Mouse (Mus musculus) limb, embryonic 10.5 days (tissue): ENCODE data around the gene Vars2. TPM values are rescaled to one million over a fixed set of nuclear protein-coding genes. Genes with fewer than 3 reads are reported as not detected.

ENCODE experiments used
- DNase-seq: peaks from one replicate; pipeline ENCODE4 v3.0.0-alpha.2; 2017; ENCODE audit warnings: low spot score
- H3K27ac ChIP-seq: fragments of 300-500 bp; sonication (generic); 2 replicates; pipeline ENCODE4 v1.5.1; 2016; ENCODE audit warnings: mild to moderate bottlenecking
- H3K27me3 ChIP-seq: fragments of 300-500 bp; sonication (generic); 2 replicates; pipeline ENCODE4 v1.6.1; 2016; ENCODE audit warnings: low read depth, mild to moderate bottlenecking; ENCODE audit not compliant: poor library complexity, severe bottlenecking
- H3K36me3 ChIP-seq: fragments of 300-500 bp; sonication (generic); 2 replicates; pipeline ENCODE4 v1.6.1; 2016; ENCODE audit warnings: mild to moderate bottlenecking, moderate library complexity
- H3K4me1 ChIP-seq: fragments of 300-500 bp; sonication (generic); 2 replicates; pipeline ENCODE4 v1.6.1; 2016
- H3K4me3 ChIP-seq: fragments of 300-500 bp; sonication (generic); 2 replicates; pipeline ENCODE4 v1.5.1; 2016; ENCODE audit warnings: mild to moderate bottlenecking, moderate library complexity
- H3K9me3 ChIP-seq: fragments of 300-500 bp; sonication (generic); replicated peaks from 2 replicates; pipeline ENCODE4 v1.6.1; 2016; ENCODE audit warnings: mild to moderate bottlenecking
- whole genome bisulfite sequencing: fragments of 180-500 bp; shearing (Covaris S2); methylation state at CpG from one replicate; pipeline ENCODE4 v1.1.7; 2016; 5-methylcytosine and 5-hydroxymethylcytosine counted together
- polyA plus RNA-seq: library from polyadenylated mRNA; unstranded; fragments of >200 nt; fragmentation: Nextera tagmentation; extraction: Ambion mirVana; gene quantifications from 2 replicates; pipeline ENCODE4 v1.2.1, GENCODE M21; 2016

The Vars2 gene
- polyA plus RNA-seq, 1 experiment from 2014 or later, result 21.1 TPM

DNA sequence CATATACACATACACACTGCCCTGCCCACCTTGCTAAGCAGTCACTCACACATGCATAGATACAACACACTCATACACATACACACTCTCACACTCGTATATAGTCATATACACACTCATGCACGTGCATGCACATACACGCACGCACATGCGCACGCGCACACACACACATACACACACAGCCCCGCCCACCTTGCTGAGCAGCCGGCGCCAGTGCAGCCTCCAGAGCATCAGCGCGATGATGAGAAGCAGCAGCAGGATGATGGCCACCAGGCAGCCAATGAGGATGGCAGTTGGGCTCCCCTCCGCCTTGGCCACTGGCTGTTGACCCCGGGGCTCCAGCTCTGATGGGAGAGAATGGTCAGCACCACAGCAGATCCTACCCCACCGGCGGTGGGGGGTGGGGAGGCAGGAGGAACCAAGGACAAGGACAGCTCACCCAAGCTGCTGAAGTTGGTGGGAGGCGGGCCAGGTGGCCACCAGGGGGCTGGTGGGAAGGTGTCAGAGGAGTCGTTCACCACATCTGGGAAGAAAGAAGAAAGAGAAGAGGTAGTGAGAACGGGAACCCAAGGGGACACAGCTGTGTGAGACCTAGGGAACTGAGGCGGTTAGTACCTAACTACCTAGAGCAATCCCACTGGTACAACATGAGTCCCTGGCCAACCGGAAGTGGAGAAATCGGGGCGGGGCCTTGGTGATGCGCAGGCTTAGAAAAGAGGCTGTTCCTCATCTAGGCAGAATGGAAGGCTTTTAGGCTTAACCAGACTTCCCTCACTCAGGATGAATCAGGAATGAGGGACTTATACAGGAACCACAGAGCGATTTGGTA is 21.2 kb upstream of the Vars2 start:
- peaks cover 4% of the 10 kb centered on the region; the same call in 1 of the 2 replicates for H3K4me1 ChIP-seq
- DNase-seq, result no peak
- H3K9me3 ChIP-seq, result no peaks in the 10 kb centered on the region
- H3K36me3 ChIP-seq, result peaks cover 87% of the 10 kb centered on the region
- H3K27ac ChIP-seq, result no peak overlapping the region
- H3K4me3 ChIP-seq, result no peak overlapping the region
- H3K27me3 ChIP-seq, result peaks cover 23% of the 10 kb centered on the region
- 83% methylated on average over 25 of the region's 25 CpGs for WGBS

DNA sequence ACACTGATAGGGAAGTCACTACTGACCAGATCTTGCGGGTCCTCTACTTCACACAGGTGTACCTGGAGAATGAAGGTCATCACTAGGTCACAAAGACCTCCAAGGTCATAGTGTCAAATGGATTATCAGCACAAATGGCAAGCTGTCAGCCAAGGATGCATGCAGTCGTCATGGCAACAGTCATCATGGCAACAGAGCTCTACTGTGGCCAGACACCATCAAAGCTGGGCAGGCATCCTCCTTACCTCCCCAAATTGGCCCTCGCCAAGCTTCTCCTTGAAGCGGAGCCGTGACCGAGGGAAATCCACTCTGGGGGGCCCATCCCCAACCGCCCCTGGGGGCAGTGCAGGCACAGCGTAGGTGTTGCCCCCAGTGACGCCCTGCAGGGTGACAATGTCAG is 17.7 kb upstream of the Vars2 start:
- peaks cover 4% of the 10 kb centered on the region; the same call in 1 of the 2 replicates for H3K4me1 ChIP-seq
- 76% methylated on average over 9 of the region's 9 CpGs for WGBS
- H3K27ac ChIP-seq, result no peak overlapping the region
- H3K36me3 ChIP-seq, result peaks cover 76% of the 10 kb centered on the region
- no peak overlapping the region for H3K4me3 ChIP-seq
- no peaks in the 10 kb centered on the region for H3K9me3 ChIP-seq
- H3K27me3 ChIP-seq, result peaks cover 23% of the 10 kb centered on the region
- no peak for DNase-seq

DNA sequence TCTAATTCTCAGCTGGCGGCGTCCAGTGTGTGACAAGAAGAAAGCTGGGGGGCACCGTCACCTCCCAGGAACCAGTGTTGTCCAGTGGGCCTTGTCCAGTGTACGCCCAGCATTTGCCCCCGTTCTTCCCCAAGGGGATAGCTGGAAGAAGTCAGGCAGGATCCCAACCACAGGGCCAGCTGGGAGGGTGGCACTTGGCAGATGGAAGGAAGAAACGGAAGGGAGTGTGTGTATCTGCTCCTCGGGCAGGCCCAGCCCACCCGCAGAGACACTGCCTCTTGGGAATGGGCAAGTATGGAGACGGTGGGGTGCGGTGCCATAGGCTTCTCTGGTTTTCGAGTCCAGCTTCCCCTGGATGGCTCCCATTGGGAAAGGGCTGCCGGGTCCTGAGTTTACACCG is 14.6 kb upstream of the Vars2 start:
- WGBS, result 90% methylated on average over 13 of the region's 13 CpGs
- no peak for DNase-seq
- no peak overlapping the region for H3K27ac ChIP-seq
- H3K36me3 ChIP-seq, result peaks cover 46% of the 10 kb centered on the region
- peaks cover 4% of the 10 kb centered on the region; the same call in 1 of the 2 replicates for H3K4me1 ChIP-seq
- H3K4me3 ChIP-seq, result no peak overlapping the region
- peaks cover 18% of the 10 kb centered on the region for H3K27me3 ChIP-seq
- H3K9me3 ChIP-seq, result no peaks in the 10 kb centered on the region

DNA sequence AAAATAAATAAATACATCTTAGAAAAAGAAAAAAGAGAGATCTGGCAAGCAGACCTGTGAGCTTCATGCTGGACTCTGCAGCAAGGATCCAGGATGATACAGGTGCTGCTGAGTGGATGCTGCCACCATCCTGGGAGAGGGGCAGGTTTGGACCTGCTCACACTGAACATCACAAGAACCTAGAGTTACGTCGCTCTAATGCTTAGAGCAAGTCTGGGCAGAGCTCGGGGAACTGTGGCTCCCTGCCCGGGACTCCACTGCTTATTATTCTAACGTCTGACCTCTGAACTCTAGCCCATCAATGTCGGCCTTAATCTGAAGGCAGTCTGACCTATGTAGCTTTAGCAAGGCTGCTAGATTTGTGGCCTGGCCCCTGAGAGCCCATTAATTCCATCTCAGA is 13.2 kb upstream of the Vars2 start:
- 43% methylated on average over 6 of the region's 6 CpGs for WGBS

DNA sequence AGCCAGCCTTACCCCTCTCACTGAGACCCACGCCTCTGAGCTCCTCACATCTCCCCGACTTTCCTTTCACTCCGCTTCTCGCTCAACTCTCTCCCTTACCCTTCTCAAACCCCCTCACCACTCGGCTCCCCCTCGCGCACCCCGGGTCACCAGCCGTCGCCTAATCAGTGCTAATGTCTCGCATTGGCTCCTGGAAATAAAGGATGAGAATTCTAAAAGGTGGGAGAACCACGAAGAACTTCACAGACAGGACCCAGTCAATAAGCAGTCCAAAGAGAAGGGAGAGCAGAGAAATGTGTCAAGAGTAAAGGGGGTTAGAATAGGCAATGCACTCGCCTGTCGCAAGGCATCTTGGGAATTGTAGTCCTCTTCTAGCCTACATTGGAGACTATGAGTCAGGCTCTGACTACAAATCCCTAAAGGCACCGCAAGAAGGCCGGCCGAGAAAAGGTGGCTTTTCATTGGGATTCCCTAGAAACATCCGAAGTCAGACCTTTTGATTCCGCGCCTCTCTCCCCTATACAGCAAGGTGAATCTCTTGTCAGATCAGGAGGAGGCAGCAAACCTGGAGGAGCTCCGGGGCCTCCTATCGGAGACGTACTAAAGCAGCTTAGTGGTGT is 6.1 kb upstream of the Vars2 start, which contains the start of gene Gtf2h4:
Gene Gtf2h4, minus strand, starts transcription at position 324 of the 620 bp plus-strand sequence.
- peak; percentile 81 for DNase-seq
- peak within 1 kb of the TSS; percentile 86 for H3K4me3 ChIP-seq
- WGBS, result 3% methylated on average over 23 of the region's 23 CpGs
- H3K27me3 ChIP-seq, result no peaks in the 10 kb centered on the region
- H3K27ac ChIP-seq, result peak within 1 kb of the TSS; percentile 82
- H3K4me1 ChIP-seq, result peaks cover 10% of the 10 kb centered on the region
- H3K9me3 ChIP-seq, result no peaks in the 10 kb centered on the region
- H3K36me3 ChIP-seq, result peaks cover 26% of the 10 kb centered on the region

More for the DNA sequence above, 13.2 kb upstream of the Vars2 start:
- no peak for DNase-seq
- H3K27ac ChIP-seq, result no peak overlapping the region
- H3K9me3 ChIP-seq, result no peaks in the 10 kb centered on the region
- H3K4me3 ChIP-seq, result no peak overlapping the region
- H3K27me3 ChIP-seq, result peaks cover 4% of the 10 kb centered on the region
- no peaks in the 10 kb centered on the region for H3K4me1 ChIP-seq
- H3K36me3 ChIP-seq, result peaks cover 34% of the 10 kb centered on the region

DNA sequence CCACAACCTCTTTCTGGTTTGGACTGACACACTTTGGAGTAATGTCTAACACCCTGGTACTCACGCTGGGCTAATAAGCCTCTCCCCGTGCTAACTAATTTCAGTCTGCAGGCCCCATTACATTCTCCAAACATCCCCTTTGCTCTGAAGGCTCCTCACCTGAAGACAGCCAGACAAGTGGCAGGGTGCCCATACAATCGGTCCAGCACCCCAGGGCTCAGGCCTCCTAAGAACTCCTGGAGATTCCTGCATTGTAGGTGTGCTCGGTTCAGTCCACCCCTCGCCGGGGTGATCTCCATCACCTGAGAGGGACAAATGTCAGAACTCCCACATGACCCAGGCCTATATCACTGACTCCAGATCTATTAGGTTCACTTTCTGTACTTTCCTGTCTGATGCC is 5.1 kb upstream of the Vars2 start:
- no peak for DNase-seq
- peak overlapping the region; percentile 86 for H3K4me3 ChIP-seq
- peaks cover 26% of the 10 kb centered on the region for H3K36me3 ChIP-seq
- H3K27me3 ChIP-seq, result no peaks in the 10 kb centered on the region
- no peaks in the 10 kb centered on the region for H3K9me3 ChIP-seq
- no peak overlapping the region for H3K27ac ChIP-seq
- WGBS, result 88% methylated on average over 6 of the region's 6 CpGs
- H3K4me1 ChIP-seq, result peaks cover 18% of the 10 kb centered on the region

DNA sequence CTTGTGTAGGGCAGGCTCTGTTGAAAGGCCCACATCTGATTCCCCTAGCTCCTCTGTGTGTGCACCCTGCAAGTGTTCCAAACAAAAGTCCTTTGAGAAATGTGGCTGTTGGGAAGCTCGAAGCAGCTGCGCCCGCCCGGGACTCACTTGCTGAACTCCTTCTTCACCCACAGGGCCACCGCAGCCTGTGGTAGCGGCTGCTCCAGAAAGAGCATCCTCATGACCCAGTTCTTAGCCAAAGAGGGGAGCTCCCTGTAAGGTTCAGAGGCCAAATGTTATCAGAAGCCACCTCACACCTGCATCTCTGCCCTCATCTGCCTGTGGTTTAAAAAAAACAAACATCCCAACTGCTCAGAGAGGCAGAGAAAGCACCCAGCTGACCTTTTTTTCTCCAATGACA is 4.5 kb upstream of the Vars2 start:
- H3K4me3 ChIP-seq, result no peak overlapping the region
- DNase-seq, result no peak
- H3K36me3 ChIP-seq, result peaks cover 26% of the 10 kb centered on the region
- no peak overlapping the region for H3K27ac ChIP-seq
- no peaks in the 10 kb centered on the region for H3K9me3 ChIP-seq
- no peaks in the 10 kb centered on the region for H3K27me3 ChIP-seq
- WGBS, result 95% methylated on average over 6 of the region's 6 CpGs
- peaks cover 21% of the 10 kb centered on the region for H3K4me1 ChIP-seq

DNA sequence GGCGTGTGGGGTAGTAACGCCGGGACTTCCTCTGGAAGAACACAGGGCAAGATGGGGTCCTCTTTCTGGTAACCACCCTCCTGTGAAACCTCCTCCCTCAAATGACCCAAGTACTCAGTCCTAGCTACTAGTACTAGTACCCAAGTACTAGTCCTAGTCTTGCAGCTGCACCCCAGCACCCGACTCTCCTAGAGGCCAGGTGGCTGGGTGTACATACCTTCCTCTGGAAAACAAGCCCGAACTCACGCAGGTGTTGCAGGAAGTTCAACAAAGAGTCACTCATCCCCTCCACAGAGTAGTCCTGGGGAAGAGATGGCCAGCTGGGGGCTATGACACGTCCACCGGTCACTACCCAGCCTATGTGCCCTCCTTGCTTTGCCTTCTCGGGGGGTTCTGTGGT is 2.3 kb upstream of the Vars2 start:
- Histone ChIP-seq H3K27me3 (no peaks in the 10 kb centered on the region), H3K4me3 (no peak overlapping the region), H3K4me1 (peaks cover 30% of the 10 kb centered on the region), H3K27ac (no peak overlapping the region), H3K9me3 (no peaks in the 10 kb centered on the region), H3K36me3 (peaks cover 38% of the 10 kb centered on the region)
- DNase-seq, result no peak
- 95% methylated on average over 9 of the region's 9 CpGs for WGBS

DNA sequence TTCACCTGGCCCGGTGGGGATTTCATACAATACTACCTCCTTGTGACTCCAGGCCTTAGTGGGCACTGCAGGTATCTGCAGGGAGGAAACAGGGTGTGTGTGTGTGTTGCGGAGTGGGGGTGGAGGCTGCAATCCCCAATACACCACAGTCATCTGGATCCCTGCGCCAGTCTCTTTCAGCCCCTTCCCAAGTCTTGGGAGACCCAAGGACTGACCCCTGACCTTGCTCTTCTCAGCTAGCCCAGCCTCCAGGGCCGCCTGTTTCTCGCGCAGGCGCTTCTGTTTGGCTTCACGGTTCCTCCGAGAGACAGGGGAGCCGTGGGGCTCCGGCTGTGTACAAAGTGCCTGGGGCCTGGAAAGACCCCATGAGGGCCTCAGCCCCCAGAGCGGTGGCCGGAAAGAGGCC is 538 bp downstream of the Vars2 start:
- DNase-seq, result no peak
- H3K4me3 ChIP-seq, result peak overlapping the region; percentile 82
- WGBS, result 4% methylated on average over 13 of the region's 13 CpGs
- H3K27me3 ChIP-seq, result no peaks in the 10 kb centered on the region
- H3K27ac ChIP-seq, result peak overlapping the region; percentile 95
- peaks cover 20% of the 10 kb centered on the region for H3K4me1 ChIP-seq
- no peaks in the 10 kb centered on the region for H3K9me3 ChIP-seq
- peaks cover 61% of the 10 kb centered on the region for H3K36me3 ChIP-seq

DNA sequence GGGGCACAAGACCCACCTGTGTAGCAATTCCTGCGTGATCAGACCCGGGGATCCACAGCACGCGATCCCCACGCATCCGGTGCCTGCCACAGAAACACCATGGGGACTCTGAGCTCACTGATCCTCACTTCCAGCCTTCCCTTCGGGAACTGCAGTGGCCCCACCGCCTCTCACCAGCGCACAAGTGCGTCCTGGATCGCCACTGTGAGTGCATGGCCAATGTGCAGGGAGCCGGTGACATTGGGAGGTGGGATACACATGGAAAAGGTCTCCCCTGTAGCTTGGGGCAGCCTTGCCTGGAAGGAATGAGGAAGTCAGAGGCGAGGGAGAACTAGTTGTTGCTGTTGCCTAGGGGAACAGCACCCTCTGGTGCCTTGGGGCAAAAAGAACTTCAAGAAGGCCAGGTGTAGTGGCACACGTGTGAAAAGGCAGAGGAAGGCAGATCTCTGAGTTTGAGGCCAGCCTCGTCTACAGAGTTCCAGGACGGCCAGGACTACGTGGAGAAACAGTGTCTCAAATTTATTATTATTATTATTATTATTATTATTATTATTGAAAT is 1.4 kb downstream of the Vars2 start:
- WGBS, result 81% methylated on average over 17 of the region's 17 CpGs
- H3K9me3 ChIP-seq, result no peaks in the 10 kb centered on the region
- H3K27ac ChIP-seq, result peak overlapping the region; percentile 36
- peaks cover 20% of the 10 kb centered on the region for H3K4me1 ChIP-seq
- DNase-seq, result no peak
- H3K4me3 ChIP-seq, result no peak overlapping the region
- H3K36me3 ChIP-seq, result peaks cover 66% of the 10 kb centered on the region
- no peaks in the 10 kb centered on the region for H3K27me3 ChIP-seq

DNA sequence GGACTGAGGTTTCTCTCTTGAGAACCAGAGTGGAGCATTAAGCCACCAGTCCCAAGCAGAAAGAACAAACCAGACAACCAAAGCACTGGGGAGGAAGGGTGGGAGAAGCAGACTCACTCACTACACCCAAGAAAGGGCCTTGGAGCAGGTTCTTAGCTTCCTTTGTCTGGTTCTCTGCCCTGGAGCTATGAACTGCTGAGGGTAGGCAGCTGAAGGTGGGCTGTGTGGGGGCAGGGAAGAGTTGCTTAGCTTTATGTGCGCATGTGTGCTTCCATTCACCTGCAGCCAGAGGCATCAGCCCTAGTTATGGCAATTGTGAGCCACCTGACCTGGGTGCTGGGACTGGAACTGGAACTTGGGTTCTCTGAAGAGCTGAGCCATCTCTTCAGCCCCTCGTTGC is 14.3 kb downstream of the Vars2 start:
- Histone ChIP-seq H3K27me3 (no peaks in the 10 kb centered on the region), H3K4me3 (no peak overlapping the region), H3K9me3 (no peaks in the 10 kb centered on the region), H3K27ac (no peak overlapping the region), H3K36me3 (peaks cover 37% of the 10 kb centered on the region), H3K4me1 (no peaks in the 10 kb centered on the region)
- WGBS, result 79% methylated on average over 2 of the region's 2 CpGs
- DNase-seq, result no peak

DNA sequence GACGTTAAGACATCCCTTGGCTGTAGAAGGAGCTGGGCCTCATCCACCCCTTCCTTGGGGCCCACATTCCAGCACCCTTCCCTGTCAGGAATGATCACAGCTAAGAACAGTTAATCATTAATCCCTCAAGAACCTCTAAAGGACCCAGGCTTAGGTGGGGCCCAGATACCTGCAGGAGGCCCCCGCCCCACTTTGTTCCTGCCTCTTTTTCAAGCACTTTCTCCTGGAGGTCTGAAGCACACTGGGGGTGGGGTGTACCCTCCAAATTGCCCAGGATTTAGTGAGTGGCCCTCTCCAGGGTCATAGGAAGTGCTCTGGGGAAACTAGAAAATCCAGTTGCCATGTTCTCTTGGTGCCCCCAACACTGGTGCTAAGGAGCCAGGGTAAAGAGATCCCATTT is 18.0 kb downstream of the Vars2 start:
- no peaks in the 10 kb centered on the region for H3K9me3 ChIP-seq
- WGBS, result 71% methylated on average over 2 of the region's 2 CpGs
- H3K4me3 ChIP-seq, result no peak overlapping the region
- no peak for DNase-seq
- H3K36me3 ChIP-seq, result no peaks in the 10 kb centered on the region; the same call in 1 of the 2 replicates
- H3K4me1 ChIP-seq, result no peaks in the 10 kb centered on the region
- no peak overlapping the region for H3K27ac ChIP-seq
- H3K27me3 ChIP-seq, result no peaks in the 10 kb centered on the region

DNA sequence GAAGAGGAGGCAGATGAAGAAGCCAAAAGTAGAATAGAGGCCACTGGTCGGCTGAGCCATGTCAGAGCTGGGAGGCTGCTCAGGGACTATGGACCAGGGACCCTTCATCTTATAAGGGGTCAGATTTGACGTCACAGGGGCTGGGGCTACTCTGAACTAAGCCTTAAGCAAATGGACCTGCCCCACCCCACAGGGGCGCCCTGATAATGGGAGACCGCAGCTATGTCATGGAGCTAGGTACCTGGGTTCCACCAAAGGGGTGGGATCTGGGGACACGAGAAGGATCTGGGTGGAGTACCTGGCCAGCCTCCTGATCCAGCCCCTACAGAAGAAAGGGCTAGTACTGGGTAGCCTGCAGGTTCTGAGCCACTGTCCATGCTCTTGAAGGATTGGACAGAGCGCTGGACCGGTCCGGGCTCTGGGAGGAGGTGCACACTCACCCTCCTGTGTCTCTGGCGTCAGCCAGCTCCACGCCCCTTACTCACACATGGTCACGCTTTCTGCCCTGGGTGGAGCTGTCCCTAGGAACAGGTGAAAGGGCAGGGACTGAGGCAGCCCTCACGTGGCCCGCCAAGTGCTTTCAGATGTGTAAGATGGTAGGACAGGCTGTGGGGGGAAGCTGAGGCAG is 23.7 kb downstream of the Vars2 start, which contains the start of gene Mucl3:
Gene Mucl3, minus strand, starts transcription at position 87 of the 628 bp plus-strand sequence.
- Histone ChIP-seq H3K27me3 (peaks cover 13% of the 10 kb centered on the region; the same call in 1 of the 2 replicates), H3K4me3 (no peak within 1 kb of the TSS), H3K4me1 (no peaks in the 10 kb centered on the region), H3K27ac (no peak within 1 kb of the TSS), H3K9me3 (no peaks in the 10 kb centered on the region), H3K36me3 (no peaks in the 10 kb centered on the region)
- DNase-seq, result no peak
- 76% methylated on average over 13 of the region's 13 CpGs for WGBS
